Mouse (Mus musculus): ENCODE measurements at regions not wholly inside any gene's neighbourhood (a gene's known extent, or its start where the extent isn't known, plus 50 kb on each side); places are given as distances from the start of the nearest gene placed in this dataset.

- DNase-seq: peak; percentile 83
These were observed 100.7 kb downstream of the Chic2 start for GRCm38 (mm10) chr5:74943737-74944403.

GRCm38 (mm10) chr5:74941426-74941825, 103.1 kb downstream of the Chic2 start:
- DNase-seq: peak; percentile 36

GRCm38 (mm10) chr5:74937416-74937940, 107.1 kb downstream of the Chic2 start:
- DNase-seq: no peak

- no peak for DNase-seq
These were observed 108.5 kb downstream of the Chic2 start for GRCm38 (mm10) chr5:74936087-74936486.

- no peak for DNase-seq
These were observed 108.9 kb downstream of the Chic2 start for GRCm38 (mm10) chr5:74935676-74936075.

GRCm38 (mm10) chr5:74933276-74933675, 111.3 kb downstream of the Chic2 start:
- no peak for DNase-seq

GRCm38 (mm10) chr5:74932206-74932605, 112.4 kb downstream of the Chic2 start:
- no peak for DNase-seq

- DNase-seq: no peak
These were observed 112.8 kb downstream of the Chic2 start for GRCm38 (mm10) chr5:74931765-74932164.

- DNase-seq: no peak
These were observed 117.0 kb downstream of the Chic2 start for GRCm38 (mm10) chr5:74927543-74927942.

GRCm38 (mm10) chr5:74925769-74926168, 118.8 kb downstream of the Chic2 start:
- DNase-seq: no peak

- DNase-seq: no peak
These were observed 120.5 kb downstream of the Chic2 start for GRCm38 (mm10) chr5:74924031-74924533.

GRCm38 (mm10) chr5:74923337-74923736, 121.2 kb downstream of the Chic2 start:
- no peak for DNase-seq

GRCm38 (mm10) chr5:74922881-74923280, 121.7 kb downstream of the Chic2 start:
- DNase-seq: no peak

GRCm38 (mm10) chr5:74920939-74921338, 123.6 kb downstream of the Chic2 start:
- DNase-seq: no peak

- DNase-seq: no peak
These were observed 124.1 kb downstream of the Chic2 start for GRCm38 (mm10) chr5:74920490-74920889.

- no peak for DNase-seq
These were observed 139.0 kb downstream of the Chic2 start for GRCm38 (mm10) chr5:74905504-74906061.

GRCm38 (mm10) chr5:74904927-74905503, 139.6 kb downstream of the Chic2 start:
- no peak for DNase-seq

GRCm38 (mm10) chr5:74904327-74904726, 140.2 kb downstream of the Chic2 start:
- no peak for DNase-seq

- no peak for DNase-seq
These were observed 140.9 kb downstream of the Chic2 start for GRCm38 (mm10) chr5:74903711-74904110.

GRCm38 (mm10) chr5:74897133-74897532, 147.4 kb downstream of the Chic2 start:
- DNase-seq: peak; percentile 63

GRCm38 (mm10) chr5:74893276-74893675, 151.3 kb downstream of the Chic2 start:
- no peak for DNase-seq

- DNase-seq: no peak
These were observed 153.0 kb downstream of the Chic2 start for GRCm38 (mm10) chr5:74891541-74891940.

GRCm38 (mm10) chr5:74888934-74889333, 155.6 kb downstream of the Chic2 start:
- peak; percentile 14 for DNase-seq
